Mouse (Mus musculus) lung, adult 2 months (tissue): ENCODE results near the gene Lrtm2.

Experiments used
- CTCF ChIP-seq: fragments of 200-500 bp; IDR thresholded peaks from 2 replicates; pipeline ENCODE4 v1.5.1; 2011; ENCODE audit warnings: mild to moderate bottlenecking, low read length, control low read depth; ENCODE audit not compliant: insufficient read depth
- POLR2A ChIP-seq: fragments of 200-500 bp; IDR thresholded peaks from 2 replicates; pipeline ENCODE4 v1.6.1; 2011; ENCODE audit warnings: low read depth, mild to moderate bottlenecking, control low read depth, low read length, borderline replicate concordance; ENCODE audit errors: extremely low read depth

- TF ChIP-seq CTCF (no peak), POLR2A (peak; percentile 37; the same call in 1 of the 2 replicates)
Measured at GRCm38 (mm10) chr6:119329215-119329714, 1.3 kb downstream of the Lrtm2 start.
